Mouse (Mus musculus) midbrain, embryonic 10.5 days (tissue): Measurements from ENCODE around the gene Actl7b. TPM values are rescaled to one million over a fixed set of nuclear protein-coding genes. Genes with fewer than 3 reads are reported as not detected.

Experiments used
- polyA plus RNA-seq: library from polyadenylated mRNA; unstranded; fragments of >200 nt; fragmentation: Nextera tagmentation; extraction: Ambion mirVana; gene quantifications from 2 replicates; pipeline ENCODE4 v1.2.1, GENCODE M21; 2016

Actl7b gene
- polyA plus RNA-seq, 1 experiment from 2014 or later, result not detected

Other genes with a start within 250 kb of the Actl7b start
- not detected in 2 replicates for gene Gm26657, start 1.4 kb downstream of the Actl7b start, polyA plus RNA-seq
- not detected in 2 replicates for gene Actl7a, start 2.0 kb upstream of the Actl7b start, polyA plus RNA-seq
- 80.1 and 87.7 TPM in 2 replicates for gene Elp1, start 60.9 kb upstream of the Actl7b start, polyA plus RNA-seq
- gene Fam206a, start 60.9 kb upstream of the Actl7b start, polyA plus RNA-seq, result 25.7 and 26.1 TPM in 2 replicates
- 28.6 and 29.6 TPM in 2 replicates for gene Ctnnal1, start 123.7 kb upstream of the Actl7b start, polyA plus RNA-seq
- 11.9 and 12.9 TPM in 2 replicates for gene Tmem245, start 206.0 kb upstream of the Actl7b start, polyA plus RNA-seq
- 2.0 and 3.3 TPM in 2 replicates for gene Frrs1l, start 248.9 kb upstream of the Actl7b start, polyA plus RNA-seq